Mouse (Mus musculus) kidney, embryonic 14.5 days (tissue): Measurements from ENCODE around the gene Vmn1r158. TPM values are rescaled to one million over a fixed set of nuclear protein-coding genes. Genes with fewer than 3 reads are reported as not detected.
"Not testable (repeated sequence)": the region's sequence is repeated elsewhere in the genome, so short reads cannot be mapped to it uniquely, and the experiment has no call there.

ENCODE experiments used
- ATAC-seq: fragments of 200-750 bp; cut with Nextera tagmentation; 2 replicates; pipeline ENCODE4 v1.8.0; 2017; ENCODE audit warnings: moderate number of reproducible peaks, mild to moderate bottlenecking, moderate TSS enrichment, moderate library complexity; ENCODE audit not compliant: low FRiP score, low TSS enrichment
- H3K27ac ChIP-seq: fragments of 300-500 bp; sonication (generic); 2 replicates; pipeline ENCODE4 v1.5.1; 2014; ENCODE audit warnings: low read depth, mild to moderate bottlenecking, low read length, moderate library complexity, mixed read lengths
- H3K27me3 ChIP-seq: fragments of 300-500 bp; sonication (generic); 2 replicates; pipeline ENCODE4 v1.6.1; 2014; ENCODE audit warnings: mild to moderate bottlenecking, low read length; ENCODE audit not compliant: control insufficient read depth, insufficient read depth
- H3K36me3 ChIP-seq: fragments of 300-500 bp; sonication (generic); 2 replicates; pipeline ENCODE4 v1.6.1; 2014; ENCODE audit warnings: low read length, mixed read lengths; ENCODE audit not compliant: control insufficient read depth, insufficient read depth
- H3K4me1 ChIP-seq: fragments of 300-500 bp; sonication (generic); 2 replicates; pipeline ENCODE4 v1.6.1; 2014; ENCODE audit warnings: low read length, mixed read lengths; ENCODE audit not compliant: control insufficient read depth, insufficient read depth
- H3K4me2 ChIP-seq: fragments of 300-500 bp; sonication (generic); replicated peaks from 2 replicates; pipeline ENCODE4 v1.6.1; 2014; ENCODE audit warnings: low read depth, mild to moderate bottlenecking, low read length
- H3K4me3 ChIP-seq: fragments of 300-500 bp; sonication (generic); 2 replicates; pipeline ENCODE4 v1.5.1; 2014; ENCODE audit warnings: mild to moderate bottlenecking, low read length
- H3K9ac ChIP-seq: fragments of 300-500 bp; sonication (generic); 2 replicates; pipeline ENCODE4 v1.6.1; 2014; ENCODE audit warnings: low read depth, mild to moderate bottlenecking, low read length, moderate library complexity
- H3K9me3 ChIP-seq: fragments of 300-500 bp; sonication (generic); 2 replicates; pipeline ENCODE4 v1.6.1; 2016; ENCODE audit warnings: low read length; ENCODE audit not compliant: control insufficient read depth
- WGBS: fragments of 180-500 bp; shearing (Covaris S2); extraction: QIAGEN DNeasy Blood & Tissue Kit; methylation state at CpG from one replicate; pipeline ENCODE4 v1.1.7; 2014; 5-methylcytosine and 5-hydroxymethylcytosine counted together
- polyA plus RNA-seq: library from polyadenylated mRNA; unstranded; fragments of >200 nt; fragmentation: Nextera tagmentation; extraction: Ambion mirVana; gene quantifications from 2 replicates; pipeline ENCODE4 v1.2.1, GENCODE M21; 2014

The Vmn1r158 gene
- polyA plus RNA-seq = not detected in 2 replicates

GRCm38 (mm10) chr7:22790682-22791081 is at the start of gene Vmn1r158:
TSS of gene Vmn1r158 (minus strand) at chr7:22790782.
- not testable (repeated sequence) for H3K4me3 ChIP-seq, ATAC-seq, H3K4me2 ChIP-seq, H3K36me3 ChIP-seq, H3K9ac ChIP-seq, H3K27me3 ChIP-seq, H3K4me1 ChIP-seq, H3K27ac ChIP-seq, H3K9me3 ChIP-seq
- 65% methylated on average over 2 of the region's 2 CpGs for WGBS

DNA sequence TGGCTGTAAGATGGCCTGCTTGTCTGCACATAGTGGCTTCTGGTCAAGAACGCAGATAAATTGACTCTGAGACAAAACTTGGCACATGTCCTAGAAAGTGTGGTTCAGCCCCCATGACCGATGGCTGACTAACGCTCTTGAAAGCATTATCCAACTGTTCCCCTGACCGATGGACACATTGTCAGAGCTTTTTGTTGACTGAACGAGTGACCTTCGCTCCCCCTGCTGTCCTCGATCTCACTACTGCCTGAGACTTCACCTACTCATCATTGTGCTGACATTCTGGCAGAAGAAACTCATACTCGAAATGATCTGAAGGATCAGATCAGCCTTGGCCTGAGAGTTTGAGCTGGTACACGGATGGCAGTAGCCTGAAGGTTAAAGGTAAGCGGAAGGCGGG is 14.6 kb downstream of the Vmn1r158 start:
- not testable (repeated sequence) for H3K36me3 ChIP-seq, H3K9me3 ChIP-seq, H3K4me2 ChIP-seq, H3K9ac ChIP-seq, H3K4me3 ChIP-seq, H3K27me3 ChIP-seq, H3K4me1 ChIP-seq, H3K27ac ChIP-seq, ATAC-seq
- 95% methylated on average over 2 of the region's 11 CpGs for WGBS

DNA sequence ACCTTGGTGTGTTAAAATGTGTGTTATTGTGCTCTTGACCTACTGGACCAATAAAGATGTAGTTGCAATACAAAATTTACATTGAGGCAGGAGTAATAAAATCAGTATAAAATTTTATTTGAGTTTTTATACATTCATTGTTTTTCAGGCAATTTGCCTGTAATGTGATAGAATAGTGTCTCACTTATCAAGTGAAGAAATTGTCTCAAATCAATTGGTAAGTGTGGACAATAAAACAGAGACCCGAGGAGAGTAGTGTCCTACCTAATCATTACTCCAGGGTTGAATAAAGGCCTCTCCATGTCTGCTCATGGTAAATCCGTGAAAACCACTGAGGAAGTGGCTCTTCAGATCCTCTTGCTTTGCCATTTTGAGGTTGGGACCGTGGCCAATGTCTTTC is 29.2 kb downstream of the Vmn1r158 start, which contains the start of gene Vmn1r157:
Gene Vmn1r157 (plus strand): TSS at position 301 of the 400 bp plus-strand sequence.
- not testable (repeated sequence) for H3K36me3 ChIP-seq, H3K27ac ChIP-seq, H3K9me3 ChIP-seq, H3K4me1 ChIP-seq, H3K4me3 ChIP-seq, H3K4me2 ChIP-seq, ATAC-seq, H3K27me3 ChIP-seq, H3K9ac ChIP-seq
- 31% methylated on average over 2 of the region's 3 CpGs for WGBS

Other genes starting within 250 kb of the Vmn1r158 start
- gene Gm4201, start 225.4 kb downstream of the Vmn1r158 start, polyA plus RNA-seq = not detected in 2 replicates
- gene Gm4565, start 202.7 kb downstream of the Vmn1r158 start, polyA plus RNA-seq = not detected in 2 replicates
- not detected in 2 replicates for gene Vmn1r155, start 132.8 kb downstream of the Vmn1r158 start, polyA plus RNA-seq
- not detected in 2 replicates for gene Gm8693, start 98.5 kb downstream of the Vmn1r158 start, polyA plus RNA-seq
- not detected in 2 replicates for gene Gm4567, start 71.1 kb downstream of the Vmn1r158 start, polyA plus RNA-seq
- not detected in 2 replicates for gene Vmn1r157, start 29.1 kb downstream of the Vmn1r158 start, polyA plus RNA-seq
- gene Vmn1r159, start 52.8 kb upstream of the Vmn1r158 start, polyA plus RNA-seq = not detected in 2 replicates
- gene Vmn1r160, start 80.4 kb upstream of the Vmn1r158 start, polyA plus RNA-seq = not detected in 2 replicates
- not detected in 2 replicates for gene Gm4214, start 193.9 kb upstream of the Vmn1r158 start, polyA plus RNA-seq
- gene Gm4216, start 229.1 kb upstream of the Vmn1r158 start, polyA plus RNA-seq = not detected in 2 replicates